Mouse (Mus musculus): ENCODE data around the gene Hes2.

Hes2 gene

GRCm38 (mm10) chr4:152158585-152159284 is at the start of gene Hes2:
Hes2 (plus strand) TSS chr4:152158867.
- no peak for DNase-seq (ENCODE audit: low spot score)

- no peak for DNase-seq (ENCODE audit: low spot score)
These were observed 49.2 kb upstream of the Hes2 start for GRCm38 (mm10) chr4:152109509-152109908.

- no peak for DNase-seq (ENCODE audit: low spot score)
These were observed 48.0 kb upstream of the Hes2 start for GRCm38 (mm10) chr4:152110689-152111088.

GRCm38 (mm10) chr4:152112329-152112728 is 46.3 kb upstream of the Hes2 start:
- DNase-seq (ENCODE audit: low spot score): no peak

GRCm38 (mm10) chr4:152114080-152114479 is 44.6 kb upstream of the Hes2 start:
- DNase-seq (ENCODE audit: low spot score): no peak

- DNase-seq (ENCODE audit: low spot score): no peak
These were observed 42.6 kb upstream of the Hes2 start, which contains the start of gene Tnfrsf25 for GRCm38 (mm10) chr4:152115921-152116612. Tnfrsf25 (plus strand) TSS chr4:152115934.

- no peak for DNase-seq (ENCODE audit: low spot score)
These were observed 41.1 kb upstream of the Hes2 start for GRCm38 (mm10) chr4:152117538-152117937.

- DNase-seq (ENCODE audit: low spot score): no peak
These were observed 39.0 kb upstream of the Hes2 start for GRCm38 (mm10) chr4:152119396-152120292.

- DNase-seq (ENCODE audit: low spot score): no peak
These were observed 38.1 kb upstream of the Hes2 start for GRCm38 (mm10) chr4:152120311-152121182.

GRCm38 (mm10) chr4:152121183-152121505 is 37.5 kb upstream of the Hes2 start:
- DNase-seq (ENCODE audit: low spot score): no peak

- no peak for DNase-seq (ENCODE audit: low spot score)
These were observed 34.2 kb upstream of the Hes2 start for GRCm38 (mm10) chr4:152124361-152124961.

- no peak for DNase-seq (ENCODE audit: low spot score)
These were observed 33.3 kb upstream of the Hes2 start for GRCm38 (mm10) chr4:152125161-152126025.

GRCm38 (mm10) chr4:152126026-152126920 is 32.4 kb upstream of the Hes2 start:
- DNase-seq (ENCODE audit: low spot score): no peak

- no peak for DNase-seq (ENCODE audit: low spot score)
These were observed 30.8 kb upstream of the Hes2 start for GRCm38 (mm10) chr4:152127884-152128283.

GRCm38 (mm10) chr4:152128784-152129183 is 29.9 kb upstream of the Hes2 start:
- DNase-seq (ENCODE audit: low spot score): peak; percentile 79

GRCm38 (mm10) chr4:152129395-152129930 is 29.2 kb upstream of the Hes2 start:
- DNase-seq (ENCODE audit: low spot score): peak; percentile 53

GRCm38 (mm10) chr4:152130771-152131653 is 27.7 kb upstream of the Hes2 start:
- DNase-seq (ENCODE audit: low spot score): peak; percentile 83

Measured in yolk sac, embryonic 10.5 days (tissue).